Comparison of ENCODE assay signal across 12 mouse cellular contexts in genomic region chr12:83229683-83230082, GRCm38 (mm10).
"Had no signal": no experiment of that assay in that cellular context is flagged by ENCODE, and none has a peak within 500 bp of the region (broad histone marks: within the 10 kb centered on the region; RNA-seq: fewer than 3 reads in every experiment).

No protein-coding gene starts in this region.

- H3K27me3 ChIP-seq: limb, embryonic 12.5 days; liver, embryonic 15.5 days; neural tube, embryonic 12.5 days had no signal

- H3K9ac ChIP-seq: limb, embryonic 12.5 days; liver, embryonic 15.5 days; lung, embryonic 14.5 days; neural tube, embryonic 12.5 days had no signal

- DNase-seq: kidney, adult 18-20 months; layer of hippocampus, adult 9-11 months; layer of hippocampus, postnatal 36 days; lung, embryonic 14.5 days; lung, postnatal 14 days; midbrain, embryonic 14.5 days; thymus, postnatal 14 days had no signal

- H3K4me1 ChIP-seq: limb, embryonic 12.5 days; liver, embryonic 15.5 days had no signal

- H3K4me3 ChIP-seq: limb, embryonic 12.5 days; liver, embryonic 15.5 days; midbrain, embryonic 10.5 days; neural tube, embryonic 12.5 days had no signal

- H3K4me2 ChIP-seq: limb, embryonic 12.5 days; liver, embryonic 15.5 days; lung, embryonic 14.5 days; neural tube, embryonic 12.5 days had no signal

- H3K27ac ChIP-seq: limb, embryonic 12.5 days; liver, embryonic 15.5 days; midbrain, embryonic 10.5 days; neural tube, embryonic 12.5 days; stomach, postnatal 0 days had no signal

- H3K36me3 ChIP-seq: limb, embryonic 12.5 days; liver, embryonic 15.5 days; midbrain, embryonic 10.5 days; neural tube, embryonic 12.5 days had no signal

- H3K9me3 ChIP-seq: liver, embryonic 15.5 days had no signal
